Mouse (Mus musculus) forebrain, embryonic 11.5 days (tissue): ENCODE results near the gene Fkbp9. TPM values are rescaled to one million over a fixed set of nuclear protein-coding genes. Genes with fewer than 3 reads are reported as not detected.
"Not testable (repeated sequence)": the region's sequence is repeated elsewhere in the genome, so short reads cannot be mapped to it uniquely, and the experiment has no call there.

Source experiments
- ATAC-seq: fragments of 200-750 bp; cut with Nextera tagmentation; replicated peaks from 2 replicates; pipeline ENCODE4 v1.8.0; 2017; ENCODE audit warnings: moderate TSS enrichment; ENCODE audit not compliant: low FRiP score
- DNase-seq: peaks from one replicate; pipeline ENCODE4 v3.0.0-alpha.2; 2017; ENCODE audit warnings: low spot score
- H3K27ac ChIP-seq: fragments of 300-500 bp; sonication (generic); 2 replicates; pipeline ENCODE4 v1.5.1; 2014; ENCODE audit warnings: low read depth, low read length
- H3K27me3 ChIP-seq: fragments of 300-500 bp; sonication (generic); 2 replicates; pipeline ENCODE4 v1.6.1; 2014; ENCODE audit warnings: mild to moderate bottlenecking, low read length, mixed read lengths; ENCODE audit not compliant: control insufficient read depth, insufficient read depth
- H3K36me3 ChIP-seq: fragments of 300-500 bp; sonication (generic); 2 replicates; pipeline ENCODE4 v1.6.1; 2014; ENCODE audit warnings: mild to moderate bottlenecking, low read length, moderate library complexity, mixed read lengths; ENCODE audit not compliant: control insufficient read depth, insufficient read depth
- H3K4me1 ChIP-seq: fragments of 300-500 bp; sonication (generic); replicated peaks from 2 replicates; pipeline ENCODE4 v1.6.1; 2014; ENCODE audit warnings: low read length, mixed read lengths; ENCODE audit not compliant: control insufficient read depth, insufficient read depth
- H3K4me2 ChIP-seq: fragments of 300-500 bp; sonication (generic); 2 replicates; pipeline ENCODE4 v1.6.1; 2014; ENCODE audit warnings: low read depth, mild to moderate bottlenecking, low read length, moderate library complexity, mixed read lengths; ENCODE audit not compliant: severe bottlenecking
- H3K4me3 ChIP-seq: fragments of 300-500 bp; sonication (generic); 2 replicates; pipeline ENCODE4 v1.5.1; 2014; ENCODE audit warnings: low read depth, low read length
- H3K9ac ChIP-seq: fragments of 300-500 bp; sonication (generic); 2 replicates; pipeline ENCODE4 v1.6.1; 2014; ENCODE audit warnings: low read length
- H3K9me3 ChIP-seq: fragments of 300-500 bp; sonication (generic); 2 replicates; pipeline ENCODE4 v1.6.1; 2016; ENCODE audit warnings: low read length, mixed read lengths; ENCODE audit not compliant: control insufficient read depth
- WGBS: fragments of 180-500 bp; shearing (Covaris S2); extraction: QIAGEN DNeasy Blood & Tissue Kit; methylation state at CpG from one replicate; pipeline ENCODE4 v1.1.7; 2014; 5-methylcytosine and 5-hydroxymethylcytosine counted together
- polyA plus RNA-seq: library from polyadenylated mRNA; unstranded; fragments of >200 nt; fragmentation: Nextera tagmentation; extraction: Ambion mirVana; gene quantifications from 2 replicates; pipeline ENCODE4 v1.2.1, GENCODE M21; 2014

The Fkbp9 gene
- polyA plus RNA-seq, 1 experiment from 2014 or later, result 56.7 TPM

- DNase-seq (no peak), ATAC-seq (no peak)
- no peak overlapping the region for H3K4me3 ChIP-seq
- H3K4me1 ChIP-seq, result no peaks in the 10 kb centered on the region
- no peaks in the 10 kb centered on the region for H3K27me3 ChIP-seq
- H3K4me2 ChIP-seq, result no peak overlapping the region
- H3K9me3 ChIP-seq, result no peaks in the 10 kb centered on the region
- no peak overlapping the region for H3K27ac ChIP-seq
- no peaks in the 10 kb centered on the region; the same call in 1 of the 2 replicates for H3K36me3 ChIP-seq
- H3K9ac ChIP-seq, result no peak overlapping the region
- 88% methylated on average over 3 of the region's 3 CpGs for whole genome bisulfite sequencing
These were observed 17.1 kb downstream of the Fkbp9 start for GRCm38 (mm10) chr6:56848974-56849373.

- no peaks in the 10 kb centered on the region for H3K4me1 ChIP-seq
- 70% methylated on average over 7 of the region's 7 CpGs for whole genome bisulfite sequencing
- H3K27ac ChIP-seq, result no peak overlapping the region
- H3K9ac ChIP-seq, result no peak overlapping the region
- DNase-seq, result no peak
- no peaks in the 10 kb centered on the region; the same call in 1 of the 2 replicates for H3K36me3 ChIP-seq
- no peaks in the 10 kb centered on the region for H3K9me3 ChIP-seq
- no peak for ATAC-seq
- no peak overlapping the region for H3K4me2 ChIP-seq
- H3K27me3 ChIP-seq, result no peaks in the 10 kb centered on the region
- H3K4me3 ChIP-seq, result no peak overlapping the region
These were observed 18.5 kb downstream of the Fkbp9 start for GRCm38 (mm10) chr6:56850315-56850714.

- ATAC-seq (no peak), DNase-seq (no peak)
- no peaks in the 10 kb centered on the region; the same call in 1 of the 2 replicates for H3K36me3 ChIP-seq
- no peak overlapping the region for H3K9ac ChIP-seq
- H3K4me3 ChIP-seq, result no peak overlapping the region
- no peaks in the 10 kb centered on the region for H3K27me3 ChIP-seq
- WGBS, result 93% methylated on average over 8 of the region's 8 CpGs
- no peaks in the 10 kb centered on the region for H3K9me3 ChIP-seq
- H3K4me2 ChIP-seq, result no peak overlapping the region
- no peaks in the 10 kb centered on the region for H3K4me1 ChIP-seq
- no peak overlapping the region for H3K27ac ChIP-seq
These were observed 22.9 kb downstream of the Fkbp9 start for GRCm38 (mm10) chr6:56854803-56855202.

- no peak overlapping the region for H3K4me2 ChIP-seq
- no peak overlapping the region for H3K27ac ChIP-seq
- no peak for ATAC-seq
- no peak for DNase-seq
- no peaks in the 10 kb centered on the region; the same call in 1 of the 2 replicates for H3K36me3 ChIP-seq
- no peak overlapping the region for H3K4me3 ChIP-seq
- no peak overlapping the region for H3K9ac ChIP-seq
- 63% methylated on average over 5 of the region's 5 CpGs for WGBS
- no peaks in the 10 kb centered on the region for H3K27me3 ChIP-seq
- no peaks in the 10 kb centered on the region for H3K4me1 ChIP-seq
- no peaks in the 10 kb centered on the region for H3K9me3 ChIP-seq
These were observed 24.9 kb downstream of the Fkbp9 start for GRCm38 (mm10) chr6:56856748-56857147.

GRCm38 (mm10) chr6:56860205-56860848 lies 28.5 kb downstream of the Fkbp9 start:
- no peak overlapping the region for H3K4me2 ChIP-seq
- DNase-seq, result no peak
- H3K27me3 ChIP-seq, result no peaks in the 10 kb centered on the region
- no peaks in the 10 kb centered on the region for H3K4me1 ChIP-seq
- H3K4me3 ChIP-seq, result no peak overlapping the region
- no peak overlapping the region for H3K9ac ChIP-seq
- H3K27ac ChIP-seq, result no peak overlapping the region
- H3K36me3 ChIP-seq, result no peaks in the 10 kb centered on the region; the same call in 1 of the 2 replicates
- no peaks in the 10 kb centered on the region for H3K9me3 ChIP-seq
- WGBS, result 91% methylated on average over 8 of the region's 8 CpGs
- ATAC-seq, result no peak

GRCm38 (mm10) chr6:56866899-56867298 lies 35.0 kb downstream of the Fkbp9 start:
- H3K4me1 ChIP-seq, H3K4me3 ChIP-seq, DNase-seq, H3K27me3 ChIP-seq, ATAC-seq, H3K9me3 ChIP-seq, H3K36me3 ChIP-seq, H3K4me2 ChIP-seq, H3K27ac ChIP-seq, H3K9ac ChIP-seq: not testable (repeated sequence)
- WGBS, result 95% methylated on average over 1 of the region's 1 CpGs

- Histone ChIP-seq H3K4me1 (no peaks in the 10 kb centered on the region), H3K4me2 (no peak overlapping the region), H3K27ac (no peak overlapping the region), H3K4me3 (no peak overlapping the region), H3K27me3 (no peaks in the 10 kb centered on the region), H3K9ac (no peak overlapping the region), H3K36me3 (no peaks in the 10 kb centered on the region), H3K9me3 (no peaks in the 10 kb centered on the region)
- WGBS, result 82% methylated on average over 8 of the region's 8 CpGs
- ATAC-seq (no peak), DNase-seq (no peak)
These were observed 36.7 kb downstream of the Fkbp9 start for GRCm38 (mm10) chr6:56868565-56868964.

GRCm38 (mm10) chr6:56870027-56870426 lies 38.2 kb downstream of the Fkbp9 start:
- no peaks in the 10 kb centered on the region for H3K9me3 ChIP-seq
- ATAC-seq, result no peak
- 91% methylated on average over 2 of the region's 2 CpGs for WGBS

GRCm38 (mm10) chr6:56876870-56877269 lies 45.0 kb downstream of the Fkbp9 start:
- Histone ChIP-seq H3K9ac (no peak overlapping the region), H3K27me3 (no peaks in the 10 kb centered on the region), H3K9me3 (no peaks in the 10 kb centered on the region), H3K4me3 (no peak overlapping the region), H3K4me1 (no peaks in the 10 kb centered on the region), H3K4me2 (no peak overlapping the region), H3K36me3 (no peaks in the 10 kb centered on the region; the same call in 1 of the 2 replicates), H3K27ac (no peak overlapping the region)
- DNase-seq, result no peak
- ATAC-seq, result no peak
- 84% methylated on average over 4 of the region's 4 CpGs for WGBS

More at GRCm38 (mm10) chr6:56870027-56870426, 38.2 kb downstream of the Fkbp9 start:
- Histone ChIP-seq H3K4me3 (no peak overlapping the region), H3K36me3 (no peaks in the 10 kb centered on the region), H3K27ac (no peak overlapping the region), H3K4me2 (no peak overlapping the region), H3K9ac (no peak overlapping the region), H3K4me1 (no peaks in the 10 kb centered on the region), H3K27me3 (no peaks in the 10 kb centered on the region)
- DNase-seq, result no peak
